Mouse (Mus musculus) retina, postnatal 7 days (tissue): ENCODE measurements around the gene Cyp4f18.
"Not testable (repeated sequence)": the region's sequence is repeated elsewhere in the genome, so short reads cannot be mapped to it uniquely, and the experiment has no call there.

Experiments
- DNase-seq: peaks from one replicate; pipeline ENCODE4 v3.0.0-alpha.2; 2012; ENCODE audit warnings: low read depth, low spot score

The Cyp4f18 gene

DNA sequence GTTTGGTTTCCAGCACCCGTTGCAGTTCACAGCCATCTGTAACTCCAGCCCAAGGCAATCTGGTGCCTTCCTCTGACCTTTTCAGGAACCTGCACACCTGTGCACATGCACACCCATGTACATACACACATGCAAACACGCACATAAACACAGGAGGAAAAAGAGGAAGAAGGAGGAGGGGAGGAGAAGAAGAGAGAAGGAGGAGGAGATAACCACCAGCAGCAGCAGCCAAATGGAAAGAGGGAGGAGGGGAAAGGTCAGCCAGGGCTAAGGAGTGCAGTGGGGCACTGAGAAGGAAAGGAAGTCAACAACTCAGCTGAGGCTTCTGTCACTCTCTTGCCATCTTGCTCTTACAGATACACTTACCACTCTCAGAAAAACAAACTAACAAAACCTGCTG is 28.4 kb downstream of the Cyp4f18 start:
- DNase-seq: no peak

DNA sequence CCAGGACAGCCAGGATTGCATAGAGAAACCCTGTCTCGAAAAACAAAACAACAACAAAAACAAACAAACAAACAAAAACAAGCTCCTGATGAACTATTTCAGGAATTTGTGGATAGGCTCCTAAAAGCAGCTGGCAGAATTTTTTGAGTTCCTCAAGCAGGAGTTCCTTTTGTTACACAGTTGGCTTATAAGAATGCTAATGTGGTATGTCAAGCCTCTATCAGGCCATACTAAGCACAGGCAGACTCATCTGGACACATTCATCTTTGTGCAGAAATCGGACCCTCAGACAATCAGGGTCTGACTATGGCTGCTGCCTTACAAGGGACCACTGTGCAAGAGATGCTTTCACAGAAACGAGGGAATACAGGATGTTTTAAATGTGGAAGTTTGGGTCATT is 35.2 kb downstream of the Cyp4f18 start:
- no peak for DNase-seq

DNA sequence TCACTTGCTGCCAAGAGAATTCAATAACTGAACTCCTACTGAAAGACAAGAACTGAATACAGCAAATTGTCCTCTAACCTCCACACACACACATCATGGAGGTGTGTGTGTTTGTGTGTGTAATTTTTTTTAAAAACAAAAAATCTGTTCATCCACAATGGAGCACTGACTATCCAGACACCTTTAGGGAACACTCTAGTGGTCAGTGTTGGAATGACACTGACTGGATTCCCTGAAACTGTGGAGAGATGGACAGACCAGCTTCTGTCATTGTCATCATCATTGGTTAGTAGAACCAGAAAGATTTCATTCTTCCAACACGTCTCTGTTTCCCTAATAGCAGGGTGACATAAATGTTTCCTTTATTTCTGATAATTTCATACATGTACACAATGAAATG is 37.5 kb downstream of the Cyp4f18 start:
- no peak for DNase-seq

DNA sequence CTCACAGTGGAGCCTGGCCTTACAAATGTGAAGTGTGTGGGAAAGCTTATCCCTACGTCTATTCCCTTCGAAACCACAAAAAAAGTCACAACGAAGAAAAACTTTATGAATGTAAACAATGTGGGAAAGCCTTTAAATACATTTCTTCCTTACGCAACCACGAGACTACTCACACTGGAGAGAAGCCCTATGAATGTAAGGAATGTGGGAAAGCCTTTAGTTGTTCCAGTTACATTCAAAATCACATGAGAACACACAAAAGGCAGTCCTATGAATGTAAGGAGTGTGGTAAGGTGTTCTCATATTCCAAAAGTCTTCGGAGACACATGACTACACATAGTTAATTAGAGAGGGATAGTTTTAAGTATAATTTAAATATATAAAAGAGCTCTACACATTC is 40.8 kb downstream of the Cyp4f18 start:
- no peak for DNase-seq

DNA sequence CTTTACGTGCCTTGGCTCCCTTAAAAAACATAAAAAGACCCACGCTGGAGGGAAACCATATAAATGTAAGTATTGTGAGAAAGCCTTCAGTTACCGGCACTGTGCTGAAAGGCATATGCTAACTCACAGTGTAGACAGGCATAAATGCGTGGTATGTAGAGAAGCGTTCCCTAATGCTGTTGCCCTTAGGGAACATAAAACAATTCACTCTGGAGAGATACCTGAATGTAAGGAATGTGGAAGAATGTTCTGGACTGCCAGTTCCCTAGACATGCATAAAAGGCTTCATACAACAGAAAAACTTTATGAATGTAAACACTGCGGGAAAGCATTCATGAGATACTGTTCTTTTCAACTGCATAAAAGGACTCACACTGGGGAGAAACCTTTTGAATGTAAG is 41.3 kb downstream of the Cyp4f18 start:
- no peak for DNase-seq

DNA sequence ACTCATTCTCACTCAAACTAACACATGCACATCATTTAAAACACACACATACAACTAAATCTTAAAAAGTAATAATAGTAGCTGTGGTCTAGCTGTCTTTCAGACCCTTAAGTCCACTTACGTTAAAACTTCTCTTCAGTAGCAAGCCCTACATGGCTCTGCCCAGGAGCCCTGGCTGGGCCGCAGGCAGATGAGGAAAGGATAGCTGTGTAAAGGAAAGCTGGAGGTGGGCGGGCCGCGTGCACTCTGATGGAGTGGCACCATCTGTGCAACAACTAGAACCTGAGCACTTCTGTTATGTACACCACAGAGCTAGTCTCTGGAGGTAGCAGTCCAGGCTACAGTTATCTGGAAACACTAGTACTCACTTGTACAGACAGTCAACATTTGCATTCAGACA is 42.2 kb downstream of the Cyp4f18 start:
- no peak for DNase-seq

DNA sequence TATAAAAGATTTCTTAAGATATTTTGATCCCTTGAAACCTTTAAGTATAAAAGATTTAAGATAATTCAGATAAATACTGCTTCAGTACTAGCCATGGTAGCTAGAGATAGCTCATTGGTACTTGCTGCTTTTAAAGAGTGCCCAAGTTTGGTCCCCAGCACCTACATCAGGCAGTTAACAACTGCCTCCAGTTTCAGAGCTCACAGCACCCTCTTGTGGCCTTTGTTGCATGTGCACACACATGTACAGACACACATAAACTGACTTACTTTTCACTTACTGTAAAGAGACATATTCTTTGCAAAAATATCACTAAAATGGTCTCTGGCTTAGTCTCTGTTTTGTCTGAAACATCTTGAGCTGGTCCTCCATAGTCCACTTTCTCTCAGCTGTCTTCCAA is 43.0 kb downstream of the Cyp4f18 start:
- DNase-seq: no peak

DNA sequence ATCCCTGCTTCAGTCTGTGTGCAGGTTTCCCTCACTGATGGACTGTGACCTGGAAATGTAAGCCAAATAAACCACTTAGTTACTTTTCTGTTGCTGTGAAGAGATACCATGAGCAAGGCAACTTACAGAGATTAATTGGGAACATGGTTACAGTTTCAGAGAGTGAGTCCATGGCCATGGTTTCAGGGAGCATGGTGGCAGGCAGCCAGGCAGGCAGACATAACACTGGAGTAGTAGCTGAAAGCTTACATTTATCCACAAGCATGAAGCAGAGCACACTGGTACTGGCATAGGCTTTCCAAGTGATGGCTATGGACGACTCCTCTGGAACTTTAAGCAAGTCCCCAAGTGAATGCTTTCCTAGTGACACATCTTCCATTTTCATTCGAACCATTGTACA is 44.3 kb downstream of the Cyp4f18 start:
- no peak for DNase-seq

DNA sequence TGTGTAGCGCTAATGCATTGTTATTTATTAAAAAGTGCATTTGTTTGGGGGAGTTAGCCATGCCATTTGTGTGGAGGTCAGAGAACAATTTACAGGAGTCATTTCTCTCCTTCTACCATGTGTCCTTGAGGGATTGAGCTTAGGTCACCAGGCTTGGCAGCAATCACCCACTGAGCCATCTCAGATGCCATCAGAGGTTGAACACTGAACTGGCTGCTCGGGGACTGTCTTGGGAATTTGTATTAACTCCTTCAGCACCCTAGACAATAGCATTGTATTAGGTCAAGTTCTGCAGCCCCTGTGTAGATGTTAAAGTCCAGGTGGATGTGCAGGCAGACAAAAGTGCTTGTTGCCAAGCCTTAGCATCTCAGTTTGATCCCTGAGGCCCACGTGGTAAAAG is 45.4 kb downstream of the Cyp4f18 start:
- DNase-seq: no peak

DNA sequence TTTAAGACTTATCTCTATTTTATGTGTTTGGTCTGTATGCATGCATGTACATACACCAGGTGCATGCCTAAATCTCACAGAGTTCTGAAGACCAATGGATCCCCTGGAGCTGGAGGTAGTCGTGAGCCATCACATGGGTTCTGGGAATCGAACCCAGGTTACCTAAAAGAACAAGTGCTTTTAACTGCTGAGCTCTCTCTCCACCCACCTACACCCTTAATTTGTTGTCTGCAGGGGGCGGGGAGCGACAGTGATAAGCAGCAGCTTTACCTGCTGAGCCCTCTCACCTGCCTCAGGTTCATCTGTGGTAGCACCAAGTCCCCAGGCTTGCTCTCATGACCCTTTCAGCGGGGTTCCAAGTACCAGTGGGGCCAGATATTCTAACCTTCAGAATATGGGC is 47.6 kb downstream of the Cyp4f18 start:
- DNase-seq: no peak

DNA sequence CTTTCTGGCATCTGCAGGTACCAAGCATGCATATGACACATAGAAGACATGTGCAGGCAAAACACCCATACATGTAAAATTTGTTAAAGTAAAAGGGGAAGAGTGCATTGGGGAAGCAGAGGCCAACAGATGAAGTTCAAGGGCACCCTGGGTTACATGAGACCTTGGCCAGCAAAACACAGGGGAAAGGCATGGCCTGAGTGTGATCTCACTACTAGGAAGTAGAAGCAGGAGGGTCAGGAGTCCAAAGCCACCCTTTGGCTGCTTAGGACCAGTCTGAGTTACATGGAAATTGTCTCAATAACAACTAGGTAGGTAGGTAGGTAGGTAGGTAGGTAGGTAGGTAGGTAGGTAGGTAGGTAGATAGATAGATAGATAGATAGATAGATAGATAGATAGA is 48.9 kb downstream of the Cyp4f18 start:
- DNase-seq: no peak

DNA sequence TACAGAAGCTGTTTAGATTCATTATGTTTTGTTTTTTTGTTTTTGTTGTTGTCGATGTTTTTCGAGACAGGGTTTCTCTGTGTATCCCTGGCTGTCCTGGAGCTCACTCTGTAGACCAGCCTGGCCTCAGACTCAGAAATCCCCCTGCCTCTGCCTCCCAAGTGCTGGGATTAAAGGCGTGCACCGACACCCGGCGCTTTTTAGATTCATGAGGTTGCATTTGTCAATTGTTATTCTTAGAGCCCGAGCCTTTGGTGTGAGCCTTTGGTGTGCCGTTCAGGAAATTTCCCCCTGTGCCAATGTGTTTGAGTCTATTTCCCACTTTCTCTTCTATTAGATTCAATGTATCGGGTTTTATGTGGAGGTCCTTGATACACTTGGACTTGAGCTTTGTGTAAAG is 54.8 kb downstream of the Cyp4f18 start:
- no peak for DNase-seq

DNA sequence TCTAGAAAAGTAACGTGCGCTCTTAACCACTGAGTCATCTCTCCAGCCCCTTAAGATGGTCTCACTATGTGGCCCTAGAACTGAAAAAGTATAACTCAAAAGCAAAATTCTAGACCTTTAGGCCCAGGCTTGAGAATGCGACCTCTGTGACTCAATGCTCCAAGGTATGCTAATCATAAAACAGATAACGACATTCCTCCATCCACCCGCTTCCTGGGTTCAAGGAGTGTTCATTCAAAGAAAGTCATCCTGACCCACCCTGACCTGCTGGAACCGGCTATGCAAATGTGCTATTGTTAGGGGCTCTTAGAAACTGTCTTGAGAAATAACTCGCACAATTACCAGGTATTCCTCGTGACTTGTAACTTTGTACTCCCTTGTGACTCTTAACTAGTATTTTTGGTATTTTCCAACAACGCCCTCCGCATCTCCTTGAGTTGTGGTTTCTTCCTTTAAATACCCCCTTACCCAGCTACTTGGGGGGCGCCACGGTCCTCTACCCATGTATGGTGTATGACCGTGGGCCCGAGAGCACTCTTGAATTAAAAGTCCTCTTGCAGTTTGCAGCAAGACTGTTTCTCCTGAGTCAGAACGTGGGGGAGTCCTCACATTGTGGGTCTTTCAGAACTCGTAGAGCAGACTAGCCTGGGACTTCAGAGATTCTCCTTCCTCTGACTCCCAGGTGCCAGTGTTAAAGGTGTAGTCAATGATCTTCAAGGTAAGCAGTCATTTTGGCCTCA is 56.3 kb downstream of the Cyp4f18 start:
- not testable (repeated sequence) for DNase-seq

DNA sequence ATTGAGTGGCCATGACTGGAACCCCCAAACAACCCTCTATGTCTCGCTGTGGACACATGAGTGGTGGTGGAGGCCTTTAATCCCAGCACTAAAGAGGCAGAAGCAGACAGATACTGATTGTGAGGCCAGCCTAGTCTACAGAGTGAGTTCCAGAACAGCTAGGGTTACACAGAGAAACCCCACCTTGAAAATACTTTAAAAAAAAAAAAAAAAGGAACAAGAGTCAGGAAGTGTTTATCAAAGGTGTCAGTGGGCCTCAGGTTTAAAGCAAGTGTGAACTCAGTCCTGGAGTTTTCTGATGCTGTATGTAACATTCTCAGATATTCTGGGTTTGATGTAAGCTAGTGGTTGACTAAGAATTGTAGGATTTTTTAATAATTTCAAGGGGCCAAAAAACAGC is 56.9 kb downstream of the Cyp4f18 start:
- no peak for DNase-seq

DNA sequence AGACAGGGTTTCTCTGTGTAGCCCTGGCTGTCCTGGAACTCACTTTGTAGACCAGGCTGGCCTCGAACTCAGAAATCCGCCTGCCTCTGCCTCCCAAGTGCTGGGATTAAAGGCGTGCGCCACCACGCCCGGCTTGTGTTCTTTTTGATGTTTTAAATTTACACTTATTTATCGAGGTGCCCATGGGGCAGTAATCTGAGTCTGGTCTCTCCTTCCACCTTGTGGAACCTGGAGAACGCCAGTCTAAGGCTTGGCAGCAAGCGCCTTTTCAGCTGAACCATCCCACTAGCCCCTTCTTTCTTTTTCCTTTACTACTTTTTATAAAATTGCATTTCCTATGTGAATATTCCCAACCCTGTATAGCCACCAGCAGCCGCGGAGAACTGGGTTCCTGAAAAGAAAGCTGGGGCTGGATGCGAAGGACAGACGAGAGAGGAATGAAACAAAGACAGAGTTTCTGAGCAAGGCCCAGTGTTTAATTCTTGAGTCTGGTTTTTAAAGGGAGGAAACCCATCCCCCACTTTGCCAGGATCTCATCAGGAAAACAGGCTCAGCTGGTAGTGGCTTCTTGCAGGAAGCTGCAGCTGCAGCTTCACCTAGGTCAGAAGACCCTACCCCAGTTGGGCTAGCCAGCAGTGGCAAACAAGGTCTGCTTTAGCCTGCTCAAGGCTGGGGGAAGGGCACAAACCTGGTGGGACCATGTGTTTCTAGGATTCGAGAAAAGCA is 57.8 kb downstream of the Cyp4f18 start:
- no peak for DNase-seq

DNA sequence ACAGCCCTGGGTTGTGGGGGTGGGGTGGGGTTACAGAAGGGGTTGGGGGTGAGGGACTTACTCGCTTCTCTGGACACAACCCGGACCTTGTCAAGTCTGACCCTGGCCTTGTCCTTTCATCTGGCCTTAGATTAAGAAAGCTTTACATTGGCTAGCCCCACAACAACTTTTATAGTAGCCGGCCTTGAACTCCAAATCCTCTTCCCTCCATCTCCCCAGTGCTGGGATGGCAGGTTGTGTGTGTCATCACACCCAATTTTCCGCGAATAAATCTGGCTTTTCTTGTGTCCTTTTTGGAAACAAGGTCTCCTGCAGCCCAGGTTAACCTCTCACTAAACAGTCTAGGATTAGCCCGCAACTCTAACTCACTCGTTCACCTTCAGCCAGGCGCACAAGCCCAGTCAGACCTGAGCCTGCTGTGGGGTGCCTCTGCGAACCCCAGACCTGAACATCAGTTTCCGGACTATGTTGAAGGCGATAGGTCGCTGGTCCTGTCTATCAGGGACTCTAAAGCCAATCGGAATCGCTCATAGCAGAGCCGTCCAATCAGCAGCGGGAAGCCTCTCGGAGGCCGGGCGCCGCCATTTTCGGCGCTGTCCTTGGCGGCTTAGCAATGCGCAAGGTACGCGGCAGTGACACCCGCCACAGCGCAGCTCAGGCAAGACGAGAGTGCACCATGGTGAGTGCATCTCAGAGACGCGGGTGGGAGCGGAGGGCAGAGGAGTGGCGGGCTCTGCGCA is 58.8 kb downstream of the Cyp4f18 start, which contains the start of gene Zfp961:
Zfp961 (plus strand) TSS at position 557 of the 740 bp plus-strand sequence.
- DNase-seq: peak; percentile 97

DNA sequence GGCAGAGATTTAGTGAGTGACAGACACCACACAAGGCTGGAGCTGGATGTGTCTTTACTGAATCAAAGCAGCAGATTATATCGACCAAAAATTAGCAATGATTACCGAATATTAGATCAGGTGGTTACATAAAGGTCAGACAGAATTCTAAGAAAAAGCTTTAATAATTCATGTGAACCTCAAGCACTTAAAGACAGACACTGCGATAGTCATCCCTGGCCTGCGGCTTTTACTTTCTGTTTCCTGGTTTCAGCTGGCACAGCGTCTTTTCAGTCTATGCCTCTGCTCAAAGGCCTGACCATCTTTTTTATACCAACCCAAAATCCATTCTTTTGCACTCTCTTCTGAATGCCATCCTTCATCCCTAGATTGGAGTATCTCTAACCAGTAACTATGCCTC is 60.8 kb downstream of the Cyp4f18 start:
- DNase-seq: no peak

DNA sequence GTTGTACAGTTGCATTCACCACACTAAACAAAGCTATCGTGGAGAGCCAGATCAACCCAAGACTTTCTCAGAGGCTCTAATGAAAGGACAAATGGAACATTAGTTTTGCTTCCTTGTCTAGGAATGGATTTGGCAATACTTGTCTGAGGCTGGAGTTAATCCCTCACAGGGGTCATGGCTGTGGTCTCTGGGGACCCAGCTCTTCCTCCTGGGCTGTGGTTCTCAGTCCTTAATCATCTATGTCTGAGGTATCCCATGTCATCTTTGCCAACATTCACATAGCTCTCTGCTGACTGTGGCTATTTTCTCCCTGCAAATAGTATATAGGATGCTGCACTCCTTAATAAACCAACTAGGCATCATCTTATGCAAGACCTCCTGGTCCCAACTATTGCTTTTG is 67.7 kb downstream of the Cyp4f18 start:
- no peak for DNase-seq

DNA sequence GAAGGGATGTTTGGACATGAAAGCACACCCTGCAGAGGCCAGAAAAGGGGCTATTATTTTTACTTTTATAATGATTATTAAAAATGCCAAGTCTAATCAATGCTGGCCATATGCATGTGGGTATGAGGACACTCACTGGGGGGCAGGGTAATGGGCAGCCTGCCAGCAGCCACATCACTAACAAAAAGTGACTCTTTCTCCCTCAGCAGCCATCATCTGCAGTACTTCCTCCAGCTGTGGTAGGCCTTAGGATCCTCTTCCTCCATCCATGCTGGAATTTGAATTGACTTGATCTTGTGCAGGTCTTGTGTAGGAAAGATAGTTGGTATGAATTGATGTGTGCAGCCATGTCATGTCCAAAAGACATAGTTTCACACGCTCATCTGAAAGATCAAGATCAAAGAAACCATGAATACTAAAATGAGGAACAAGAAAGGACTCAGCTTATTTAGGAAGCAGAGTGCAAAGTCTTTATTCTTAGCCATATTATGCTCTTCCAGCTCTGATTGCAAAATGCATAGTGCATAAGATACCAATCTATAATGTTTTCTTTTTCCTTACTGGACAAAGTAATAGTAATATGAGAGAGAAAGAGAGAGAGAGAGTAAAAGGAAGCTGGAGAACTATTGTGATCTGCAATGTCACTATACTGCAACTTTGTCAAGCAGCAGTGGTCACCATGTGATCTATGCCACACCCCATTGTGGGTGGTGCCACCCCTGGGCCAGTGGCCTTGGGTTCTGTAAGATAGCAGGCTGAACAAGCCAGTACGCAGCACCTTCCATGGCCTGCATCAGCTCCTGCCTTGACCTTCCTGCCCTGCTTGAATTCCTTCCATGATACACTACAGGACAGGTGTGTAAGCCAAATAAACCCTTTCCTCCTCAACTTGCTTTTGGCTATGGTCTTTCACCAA is 68.9 kb downstream of the Cyp4f18 start:
- no peak for DNase-seq
